Mouse (Mus musculus): ENCODE results near the gene Gm49450.
A peak's percentile ranks its signal among the peaks of the same experiment; 100 is the strongest.
"Not testable (repeated sequence)": the region's sequence is repeated elsewhere in the genome, so short reads cannot be mapped to it uniquely, and the experiment has no call there.

Gene Gm49450

DNA sequence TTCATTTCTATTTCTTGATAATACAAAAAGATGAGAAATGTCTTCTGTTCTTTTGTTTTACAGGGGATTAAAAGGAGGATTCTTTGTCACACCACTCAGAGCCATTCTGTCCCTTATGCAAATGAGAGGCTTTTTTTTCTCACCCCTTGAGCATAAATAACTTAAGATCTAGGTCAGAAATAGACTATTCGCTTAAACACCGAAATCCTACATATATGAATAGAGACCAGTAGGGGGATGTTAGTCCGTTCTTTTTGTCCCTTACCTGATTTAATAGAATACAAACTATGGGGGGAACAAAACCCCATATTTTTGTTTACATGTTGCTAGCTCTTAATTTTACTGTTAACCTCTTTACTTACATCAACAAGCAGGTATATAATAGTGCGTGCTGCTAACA, 2.6 kb upstream of the Gm49450 start:
- no peak for DNase-seq (ENCODE audit: low spot score in 2 of 2)

DNA sequence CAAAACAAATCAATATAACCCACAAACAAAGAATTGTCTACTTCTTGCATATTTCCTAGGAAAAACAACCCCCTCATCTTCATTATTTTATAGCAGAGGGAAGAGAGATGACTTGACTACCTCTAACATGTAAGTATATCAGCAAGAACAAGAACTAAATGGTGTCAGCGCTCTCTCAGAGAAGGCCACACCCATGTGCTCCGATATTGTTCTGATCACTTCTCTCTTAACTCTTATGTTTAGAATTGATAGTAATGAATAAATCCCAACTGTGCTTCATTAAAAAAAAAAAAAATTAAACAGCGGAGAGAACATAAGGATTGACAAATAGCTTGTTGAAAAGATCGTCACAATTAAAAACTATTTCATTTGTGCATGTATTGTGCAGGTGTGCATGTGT, 2.0 kb upstream of the Gm49450 start:
- no peak for DNase-seq (ENCODE audit: low spot score in 2 of 2)

DNA sequence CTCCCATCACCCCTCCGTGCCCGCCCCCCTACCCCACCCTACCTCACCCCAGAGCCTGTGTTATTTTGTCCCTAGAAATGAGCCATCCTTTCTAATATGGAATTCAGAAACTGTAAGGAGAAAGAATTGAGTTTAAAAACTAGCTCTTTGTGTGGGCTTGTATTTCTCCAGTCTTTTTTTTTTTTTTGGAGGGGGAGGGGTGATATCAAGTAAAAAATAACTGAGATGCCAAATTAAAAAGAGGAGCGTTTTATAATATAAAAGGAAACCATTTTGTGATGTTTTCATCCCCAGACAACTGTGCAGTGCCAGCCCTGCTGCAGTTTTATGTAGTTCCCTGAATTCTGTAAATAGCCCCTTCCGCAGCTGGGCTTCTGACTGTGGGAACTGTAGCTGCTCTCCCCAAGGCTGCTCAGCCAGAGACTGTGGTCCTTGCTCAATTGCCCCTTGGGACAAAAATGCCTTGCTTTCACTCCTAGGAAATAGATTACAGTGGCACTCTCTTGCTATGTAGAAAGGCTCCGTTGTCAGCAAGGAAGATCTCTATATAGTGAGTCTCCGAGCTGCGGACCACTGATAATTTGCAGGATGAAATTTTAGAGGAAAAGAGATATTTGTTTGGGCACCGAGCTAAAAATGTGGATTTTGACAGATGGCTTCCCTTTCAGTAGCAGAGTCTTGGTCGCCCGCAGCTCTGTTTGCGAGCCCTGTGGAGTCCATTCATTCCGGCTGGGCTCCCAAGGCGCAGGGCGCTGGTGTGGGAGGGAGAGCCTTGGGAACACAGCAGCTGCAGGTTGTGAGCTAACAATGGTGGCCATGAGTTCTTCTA, 1.3 kb upstream of the Gm49450 start:
- DNase-seq (ENCODE audit: low spot score in 2 of 2) = no peak

DNA sequence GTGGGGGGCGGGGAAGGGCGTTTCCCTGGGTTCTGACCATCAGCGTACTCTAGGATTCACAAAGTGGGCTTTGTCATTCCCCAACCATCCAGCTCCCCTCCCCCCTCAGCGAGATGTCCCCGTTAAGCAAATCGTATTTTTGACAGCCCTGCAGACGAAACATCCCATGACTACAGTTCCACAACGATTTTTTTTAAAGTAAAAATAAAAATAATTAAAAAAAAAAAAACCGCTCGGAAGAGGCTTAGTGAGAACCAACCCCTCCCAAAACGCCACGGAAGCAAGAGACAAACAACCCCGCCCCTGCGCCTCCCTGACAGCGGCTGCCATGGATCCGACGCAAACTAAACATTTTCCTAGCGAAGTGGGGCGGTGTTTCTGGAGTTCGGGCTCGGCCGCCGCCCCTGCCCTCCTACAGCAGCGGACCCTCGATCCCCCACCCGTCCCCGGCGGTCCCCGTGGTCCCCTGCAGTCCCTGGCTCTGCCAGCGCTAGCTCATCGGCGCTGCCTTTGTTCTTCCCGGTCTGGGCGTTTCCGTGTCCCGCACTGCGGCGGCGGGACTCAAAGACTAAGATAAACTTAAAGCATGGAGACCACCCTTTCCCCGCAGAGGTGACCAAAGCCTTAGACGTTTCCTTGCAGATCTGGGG, 475 bp downstream of the Gm49450 start:
- peak in 1 of 2 experiments; percentile 54 for DNase-seq (ENCODE audit: low spot score in 2 of 2)

DNA sequence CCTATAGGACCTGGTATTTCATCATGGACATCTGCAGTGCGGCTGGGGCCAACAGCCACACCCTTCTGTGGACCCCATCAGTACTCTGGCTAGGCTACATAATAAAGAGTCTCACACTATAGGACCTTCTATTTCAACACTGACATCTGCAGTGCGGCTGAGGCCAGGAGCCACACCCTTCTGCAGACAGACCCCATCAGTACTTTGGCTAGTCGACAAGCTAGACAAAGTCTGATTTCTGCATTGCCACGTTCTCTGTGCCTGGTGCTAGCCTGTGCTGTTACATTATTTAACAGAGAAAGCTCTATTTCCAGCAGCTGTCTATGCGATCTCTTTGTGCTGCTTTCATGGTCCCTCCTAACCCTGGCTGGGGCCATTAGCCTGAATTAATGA, 1.3 kb downstream of the Gm49450 start:
- DNase-seq (ENCODE audit: low spot score in 2 of 2) = no peak

DNA sequence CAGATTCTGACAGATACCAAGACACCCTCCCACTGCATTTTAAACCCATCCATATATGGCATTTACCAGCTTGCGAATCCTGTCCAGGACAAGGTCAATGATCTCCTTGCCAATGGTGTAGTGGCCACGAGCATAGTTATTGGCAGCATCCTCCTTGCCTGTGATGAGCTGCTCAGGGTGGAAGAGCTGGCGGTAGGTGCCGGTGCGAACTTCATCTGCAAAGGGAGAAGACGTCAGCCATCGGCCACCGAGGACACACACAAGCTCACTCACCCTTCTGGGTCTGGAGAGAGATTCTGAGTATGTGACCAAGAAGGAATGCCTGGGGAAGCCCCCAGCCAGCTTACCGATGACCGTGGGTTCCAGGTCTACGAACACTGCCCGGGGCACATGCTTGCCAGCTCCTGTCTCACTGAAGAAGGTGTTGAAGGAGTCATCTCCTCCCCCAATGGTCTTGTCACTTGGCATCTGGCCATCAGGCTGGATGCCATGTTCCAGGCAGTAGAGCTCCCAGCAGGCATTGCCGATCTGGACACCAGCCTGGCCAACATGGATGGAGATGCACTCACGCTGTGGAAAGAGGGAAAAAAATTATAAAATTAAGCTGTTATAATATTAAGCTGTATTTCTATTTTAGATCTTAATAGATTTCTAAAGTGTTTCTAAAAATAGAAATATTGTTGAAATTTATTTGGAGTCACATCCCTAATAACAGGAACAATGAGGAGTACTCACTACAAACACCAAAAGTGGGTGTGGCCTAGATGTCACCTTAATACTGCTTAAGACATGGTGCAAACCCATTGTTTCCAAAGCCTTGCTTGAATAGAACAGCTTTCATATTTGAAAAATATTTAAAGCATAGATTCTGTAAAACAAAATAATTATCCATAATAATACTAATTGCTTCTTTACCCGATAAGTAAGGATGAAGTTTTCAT, 2.0 kb downstream of the Gm49450 start:
- DNase-seq (ENCODE audit: low spot score in 2 of 2) = not testable (repeated sequence)

DNA sequence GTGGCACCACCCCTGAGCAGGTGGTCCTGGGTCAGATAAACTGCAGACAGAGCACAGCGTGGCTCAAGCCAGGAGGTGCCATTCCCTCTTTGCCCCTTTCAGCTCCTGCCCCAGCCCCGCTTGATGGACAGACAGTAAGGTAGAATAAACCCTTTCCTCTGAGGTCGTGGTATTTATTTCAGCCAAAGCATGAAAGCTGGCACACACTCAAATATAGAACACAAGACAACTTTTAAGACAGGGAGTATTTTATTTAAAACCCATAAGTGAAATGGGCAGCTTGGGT, 3.8 kb downstream of the Gm49450 start:
- no peak for DNase-seq (ENCODE audit: low spot score in 2 of 2)

DNA sequence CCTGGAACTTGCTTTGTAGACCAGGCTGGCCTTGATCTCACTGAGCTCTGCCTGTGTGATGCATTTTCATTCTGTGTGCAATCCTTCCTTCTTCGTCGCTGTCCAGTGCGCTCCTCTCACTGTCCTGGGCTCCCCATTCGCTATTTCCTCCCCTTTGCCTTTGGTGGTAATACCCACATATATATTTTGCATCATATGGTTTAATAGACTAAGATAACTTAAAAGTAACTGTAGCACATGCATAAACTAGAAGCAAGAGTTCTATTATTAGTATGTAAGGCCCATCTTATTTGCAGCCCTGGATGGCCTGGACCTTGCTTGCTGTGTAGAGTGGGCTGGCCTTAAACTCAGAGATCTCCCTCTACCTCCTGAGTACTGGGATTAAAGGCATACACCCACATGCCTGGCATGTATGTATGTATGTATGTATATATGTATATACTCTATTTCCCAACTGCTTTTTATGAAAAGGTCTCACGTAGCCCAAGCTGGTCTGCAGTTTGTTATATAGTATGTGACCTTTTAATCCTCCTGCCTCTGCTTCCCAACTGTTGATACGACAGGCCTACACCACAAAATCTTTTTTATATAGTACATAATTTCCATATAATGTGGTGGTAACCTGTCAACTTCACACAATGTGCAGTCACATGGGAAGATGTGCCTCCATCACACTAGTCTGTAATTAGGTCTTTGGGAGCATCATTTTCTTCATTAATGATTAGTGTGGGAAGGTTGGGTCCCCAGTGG, 4.3 kb downstream of the Gm49450 start:
- DNase-seq (ENCODE audit: low spot score in 2 of 2) = no peak

DNA sequence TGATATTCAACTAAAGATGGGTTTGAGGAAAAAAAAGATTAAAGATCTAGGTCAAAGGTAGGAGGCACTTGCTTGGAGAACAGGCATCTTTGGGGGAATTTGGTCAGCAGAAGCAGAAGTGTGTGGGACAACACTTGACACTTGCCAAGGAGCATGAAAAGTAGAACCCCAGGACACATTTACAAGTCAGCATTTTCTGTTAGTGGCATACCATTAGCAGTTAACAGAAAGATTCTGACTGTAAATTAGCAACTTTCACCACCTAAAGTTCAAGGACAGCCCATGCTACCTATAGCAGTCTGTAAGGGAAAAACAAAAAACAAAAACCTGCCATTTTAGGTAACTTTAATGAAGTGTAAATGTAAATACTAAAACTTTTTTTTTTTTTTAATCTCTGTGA, 5.0 kb downstream of the Gm49450 start:
- no peak for DNase-seq (ENCODE audit: low spot score in 2 of 2)

DNA sequence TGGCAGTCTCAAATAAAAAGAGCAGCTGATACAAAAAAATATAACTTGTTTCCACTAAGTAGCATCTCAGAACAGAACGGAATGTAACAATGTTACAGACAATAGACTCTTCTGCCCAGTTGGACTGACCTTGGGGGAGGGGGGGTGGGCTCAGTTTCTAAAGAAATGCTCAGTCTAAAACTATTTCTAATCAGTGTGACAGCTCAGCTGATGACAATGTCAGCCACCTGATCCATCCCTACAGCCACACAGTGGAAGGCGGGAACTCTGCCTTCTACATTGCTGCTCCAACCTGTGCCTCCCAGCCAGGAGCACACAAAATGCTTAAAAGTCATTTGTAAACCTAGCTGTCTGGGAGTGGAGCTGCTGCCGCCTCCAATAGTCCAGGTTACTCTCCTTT, 5.5 kb downstream of the Gm49450 start:
- no peak for DNase-seq (ENCODE audit: low spot score in 2 of 2)

DNA sequence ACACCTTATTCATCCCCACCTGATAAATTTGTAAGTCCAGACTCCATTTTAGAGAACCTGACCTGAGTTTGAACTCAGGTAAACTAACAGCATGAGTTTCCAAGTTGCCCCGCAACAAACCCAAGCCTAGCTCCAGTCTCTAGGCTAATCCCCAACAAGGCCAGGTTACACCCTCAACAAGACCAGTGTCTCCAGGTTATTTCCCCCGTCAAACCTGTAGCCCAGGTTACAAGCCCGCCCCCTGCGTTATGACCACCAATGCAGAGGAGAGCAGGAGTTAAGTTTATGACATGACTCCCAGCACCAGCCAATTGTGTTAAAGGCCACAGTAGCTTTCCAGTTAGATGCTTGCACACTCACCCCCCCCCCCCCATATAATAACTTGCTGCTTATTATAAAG, 10.2 kb downstream of the Gm49450 start:
- DNase-seq (ENCODE audit: low spot score in 2 of 2) = no peak

DNA sequence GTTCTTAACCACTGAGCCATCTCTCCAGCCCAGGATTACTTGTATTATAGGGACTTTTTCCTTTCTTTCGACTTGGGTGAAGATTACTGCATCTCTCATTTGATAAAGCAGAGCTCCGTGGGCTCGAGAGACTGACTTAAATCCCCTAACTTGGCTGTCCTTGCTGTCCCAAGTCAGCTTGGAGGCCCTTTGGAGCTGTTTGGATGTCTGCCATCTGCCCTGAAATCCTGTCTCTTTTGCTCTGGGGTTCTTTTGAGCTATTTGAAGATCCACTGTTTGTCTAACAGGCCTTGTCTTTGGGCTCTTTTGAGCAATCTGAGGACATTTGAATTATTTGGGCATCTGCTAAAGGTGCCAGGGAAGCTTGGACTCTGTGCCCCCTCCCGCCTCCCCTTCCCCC, 11.3 kb downstream of the Gm49450 start:
- no peak for DNase-seq (ENCODE audit: low spot score in 2 of 2)

DNA sequence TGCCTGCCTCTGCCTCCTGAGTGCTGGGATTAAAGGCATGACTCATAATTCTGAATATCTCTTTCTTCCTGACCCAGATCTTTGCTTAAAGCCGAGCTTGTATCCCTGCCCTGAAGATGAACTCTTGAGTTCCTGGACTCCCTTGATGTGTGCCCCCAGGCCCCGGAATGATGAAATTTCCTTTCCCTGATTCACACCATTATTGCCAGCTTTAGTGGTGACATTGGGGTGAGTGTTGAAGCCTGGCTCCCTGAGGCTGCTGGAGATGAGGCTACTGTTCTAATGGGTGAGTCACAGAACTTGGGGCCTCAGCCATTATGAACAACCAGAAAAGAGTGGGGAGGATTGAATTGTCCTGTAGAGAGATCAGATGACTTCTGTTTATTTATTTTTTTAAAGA, 11.8 kb downstream of the Gm49450 start:
- no peak for DNase-seq (ENCODE audit: low spot score in 2 of 2)

DNA sequence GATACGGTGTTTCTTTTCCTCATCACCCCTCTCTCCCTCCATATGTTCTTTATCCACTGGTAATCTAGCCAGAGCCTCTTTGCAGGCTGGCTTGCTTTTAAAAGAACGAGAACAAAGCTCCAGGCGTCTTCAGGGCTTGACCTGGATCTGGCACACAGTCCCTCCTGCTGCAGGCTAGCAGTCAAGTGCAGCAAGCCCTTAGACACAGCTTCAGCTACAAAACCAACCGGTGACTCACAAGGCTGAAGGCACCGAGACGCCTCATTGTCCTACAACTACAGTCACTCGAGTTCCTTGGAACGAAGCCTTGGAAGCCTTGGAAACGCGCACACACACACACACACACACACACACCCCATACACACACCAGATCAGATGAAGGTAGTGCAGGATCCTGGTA, 12.5 kb downstream of the Gm49450 start:
- no peak for DNase-seq (ENCODE audit: low spot score in 2 of 2)

DNA sequence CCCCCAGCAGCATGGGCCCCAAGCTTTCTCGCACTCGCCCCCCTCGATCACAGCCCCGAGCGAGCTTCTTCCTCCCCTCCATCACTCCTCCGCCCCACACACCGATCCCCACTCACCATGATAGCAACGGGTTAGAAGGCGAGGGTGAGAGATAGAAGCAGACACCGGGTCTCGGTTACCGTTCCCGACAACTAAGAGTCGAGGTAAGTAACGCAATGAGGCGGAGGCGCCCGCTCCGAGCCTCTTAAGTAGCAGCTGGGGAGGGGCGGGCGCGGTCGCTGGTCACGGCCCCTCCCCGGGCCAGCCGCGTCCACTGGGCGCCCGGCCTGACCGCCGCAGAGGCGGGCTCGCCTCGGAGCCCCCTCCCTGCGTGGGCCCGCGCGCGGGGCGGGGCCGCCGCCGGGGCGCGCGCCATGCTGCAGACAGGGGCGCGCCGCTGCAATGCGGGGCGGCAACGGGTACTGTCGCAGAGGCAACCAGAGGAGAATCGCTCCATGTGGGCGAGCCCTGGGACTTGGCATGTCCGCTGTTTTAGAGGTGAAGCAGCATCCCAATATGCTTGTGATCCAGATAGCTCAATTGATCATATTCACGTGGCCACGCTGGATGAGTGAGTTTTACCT, 19.0 kb downstream of the Gm49450 start, which contains the start of gene Tuba1b:
TSS of gene Tuba1b (minus strand) at position 349 of the 623 bp plus-strand sequence.
- DNase-seq (ENCODE audit: low spot score in 2 of 2) = peak; percentile 81 to 90

DNA sequence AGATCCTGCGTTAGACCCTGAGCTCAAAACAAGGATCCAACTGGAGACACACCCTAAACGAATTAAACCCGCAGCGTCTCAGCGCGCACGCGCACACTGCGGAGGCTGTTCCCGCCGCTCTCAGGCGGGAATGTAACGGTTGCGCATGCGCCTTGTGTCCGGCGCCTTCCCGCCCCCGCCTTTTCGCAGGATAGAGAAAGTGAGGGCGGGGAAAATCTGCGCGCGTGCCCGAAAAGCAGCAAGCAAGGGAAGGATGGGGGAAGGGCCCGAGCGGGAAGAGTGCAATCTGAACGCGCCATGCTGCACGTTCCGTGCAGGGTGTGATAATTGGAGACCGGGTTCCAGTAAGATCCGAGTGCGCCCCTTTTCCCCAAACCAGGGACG, 19.5 kb downstream of the Gm49450 start:
- peak; percentile 83 to 96 for DNase-seq (ENCODE audit: low spot score in 2 of 2)

DNA sequence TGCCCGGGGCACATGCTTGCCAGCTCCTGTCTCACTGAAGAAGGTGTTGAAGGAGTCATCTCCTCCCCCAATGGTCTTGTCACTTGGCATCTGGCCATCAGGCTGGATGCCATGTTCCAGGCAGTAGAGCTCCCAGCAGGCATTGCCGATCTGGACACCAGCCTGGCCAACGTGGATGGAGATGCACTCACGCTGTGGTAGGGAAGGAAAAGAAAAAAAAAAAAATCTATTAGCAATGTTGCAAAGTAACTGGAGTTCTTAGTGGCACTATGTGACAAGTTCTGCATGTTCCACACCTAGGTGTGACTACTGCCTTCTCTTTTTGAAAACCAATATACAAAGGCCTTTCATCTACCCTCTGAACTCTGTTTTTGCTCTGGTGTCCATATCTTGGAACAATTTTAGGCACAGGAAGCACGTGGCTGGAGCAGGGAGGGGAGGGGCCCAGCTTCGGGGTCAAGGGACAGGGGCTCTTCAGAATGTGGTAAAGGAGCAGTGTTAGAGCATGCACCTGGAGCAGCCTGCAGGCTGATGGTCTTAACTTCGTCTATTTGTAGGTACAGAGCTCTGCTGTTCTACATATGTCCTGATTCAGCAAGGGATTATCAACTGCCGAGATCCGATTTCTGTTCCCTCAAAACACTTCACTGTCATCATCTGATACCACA, 20.2 kb downstream of the Gm49450 start:
- not testable (repeated sequence) for DNase-seq (ENCODE audit: low spot score in 2 of 2)

DNA sequence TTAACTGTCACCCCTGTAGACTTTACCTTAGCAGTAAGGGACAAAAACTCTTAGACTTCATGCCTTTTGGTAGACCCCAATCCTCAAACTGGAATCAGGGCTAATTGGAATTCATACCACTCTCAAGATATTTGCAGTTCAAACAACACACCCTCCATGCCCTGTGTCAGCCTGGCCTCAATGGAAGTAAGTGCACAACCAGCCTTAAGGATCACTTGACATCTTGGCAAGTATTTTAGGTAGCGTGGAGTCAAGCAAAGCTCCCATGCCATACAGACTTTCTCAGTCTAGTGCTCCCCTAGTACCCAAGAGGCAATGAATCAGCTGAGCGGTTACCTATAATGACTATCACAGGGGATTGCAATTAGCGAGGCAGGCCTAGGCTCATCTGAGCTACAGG, 22.4 kb downstream of the Gm49450 start:
- DNase-seq (ENCODE audit: low spot score in 2 of 2) = no peak

DNA sequence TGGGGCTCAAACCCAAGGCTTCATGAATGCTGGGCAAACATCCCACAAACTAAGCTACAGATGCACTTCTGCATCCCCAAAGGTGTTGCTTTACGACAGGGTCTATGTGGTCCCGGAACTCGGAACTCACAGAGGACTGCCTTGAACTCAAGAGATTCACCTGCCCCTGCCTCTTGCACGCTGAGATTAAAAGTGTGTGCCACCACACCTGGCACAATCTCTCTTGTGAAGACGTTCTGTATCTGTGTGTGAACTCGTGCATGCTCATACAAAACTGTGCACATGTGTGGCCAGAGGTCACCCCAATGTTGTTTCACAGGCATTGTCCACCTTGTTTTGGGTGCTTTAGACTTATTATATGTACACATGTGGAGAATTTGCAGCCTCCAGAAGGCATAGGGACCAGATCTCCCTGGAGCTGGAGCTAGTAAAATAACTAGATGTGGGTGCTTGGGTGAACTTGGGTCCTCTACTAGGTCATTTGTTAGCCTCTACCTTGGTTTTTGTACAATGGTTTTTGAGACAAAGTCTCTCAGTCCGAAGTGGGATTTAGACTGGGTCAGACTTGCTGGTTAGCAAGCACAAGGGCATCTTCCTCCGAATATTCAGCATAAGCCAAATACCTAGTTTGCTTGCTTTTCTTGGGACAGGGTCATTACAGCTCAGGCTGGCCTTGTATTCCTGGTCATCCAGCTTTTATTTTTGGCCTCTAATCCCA, 23.2 kb downstream of the Gm49450 start:
- no peak for DNase-seq (ENCODE audit: low spot score in 2 of 2)

DNA sequence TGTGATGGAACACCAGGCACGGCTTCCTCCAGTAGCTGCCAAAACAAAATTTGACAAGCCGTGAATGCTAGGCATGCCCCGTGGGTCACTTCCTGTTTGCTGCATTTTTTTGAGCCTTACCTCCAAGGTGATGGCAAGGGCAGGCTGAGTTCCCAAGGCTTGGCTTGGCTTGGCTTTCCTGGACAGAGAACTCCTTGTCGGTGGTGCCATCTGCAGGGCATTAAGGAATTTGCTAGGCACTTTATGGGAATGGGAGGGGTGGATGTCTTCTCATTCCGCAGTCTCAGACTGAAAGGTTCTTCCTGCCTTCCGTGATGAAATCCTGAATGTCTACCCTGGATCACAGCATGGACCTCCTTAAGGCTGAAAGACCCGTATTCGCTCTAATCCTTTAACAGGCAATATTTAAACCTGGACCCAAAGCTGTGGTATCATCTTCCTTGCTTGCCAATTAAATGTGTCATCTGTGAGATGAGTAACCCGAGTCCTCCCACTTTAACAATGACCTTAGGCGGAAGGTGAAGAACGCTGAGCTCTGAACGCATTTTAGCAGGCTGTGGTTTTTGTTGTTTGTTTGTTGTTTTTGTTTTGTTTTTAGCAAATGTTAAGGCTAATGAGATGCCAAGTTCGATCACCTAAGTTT, 24.6 kb downstream of the Gm49450 start:
- DNase-seq (ENCODE audit: low spot score in 2 of 2) = peak; percentile 40 to 69

Measured in cerebellum, postnatal 4 days (tissue).